Mouse (Mus musculus): ENCODE measurements around the gene Lig3. TPM values are rescaled to one million over a fixed set of nuclear protein-coding genes. Genes with fewer than 3 reads are reported as not detected.

Gene Lig3
- polyA plus RNA-seq, 1 experiment from 2014 or later, result 29.9 TPM

DNA sequence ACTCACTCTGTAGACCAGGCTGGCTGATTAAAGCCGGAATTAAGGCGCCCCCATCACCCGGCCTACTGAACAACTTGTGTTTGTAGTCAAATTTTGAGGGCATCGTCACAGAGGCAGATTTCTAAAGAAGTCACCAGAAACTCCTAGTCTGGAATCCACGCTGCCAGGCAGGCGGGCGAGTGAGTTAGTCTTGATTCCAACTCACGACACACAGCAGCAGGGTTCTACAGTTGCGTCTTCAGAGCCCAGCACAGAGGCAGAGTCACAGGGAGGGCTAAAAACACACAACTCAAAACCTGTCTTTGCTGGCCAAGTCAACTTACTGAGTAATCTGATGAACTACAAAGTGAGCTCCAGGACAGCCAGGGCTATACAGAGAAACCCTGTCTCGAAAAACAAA, 71.6 kb downstream of the Lig3 start:
- WGBS, result 86% methylated on average over 10 of the region's 10 CpGs
- no peak for ATAC-seq (ENCODE audit: low FRiP score)
- Histone ChIP-seq H3K27ac (no peak overlapping the region), H3K4me2 (no peak overlapping the region), H3K36me3 (no peaks in the 10 kb centered on the region), H3K9ac (no peak overlapping the region), H3K9me3 (no peaks in the 10 kb centered on the region), H3K4me1 (replicated peaks) (peaks cover 23% of the 10 kb centered on the region), H3K27me3 (no peaks in the 10 kb centered on the region), H3K4me3 (no peak overlapping the region)

DNA sequence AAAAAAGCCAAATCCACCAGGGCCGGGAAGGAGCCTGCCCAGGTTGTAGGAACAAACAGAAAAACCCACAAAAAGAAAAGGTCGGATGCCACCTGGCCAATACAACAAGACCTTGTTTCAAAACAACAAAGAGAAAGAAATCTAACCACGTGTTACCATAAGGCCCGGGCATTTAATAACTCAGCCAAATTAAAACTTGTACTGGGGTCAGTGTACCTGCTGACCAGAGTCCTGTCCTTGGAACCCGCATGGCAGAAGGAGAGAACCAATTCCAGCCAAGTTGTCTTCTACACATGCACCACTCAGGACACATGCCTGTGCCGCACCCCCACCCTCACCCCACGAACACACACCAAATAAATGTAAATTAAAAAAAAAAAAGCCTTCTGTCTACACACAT, 72.0 kb downstream of the Lig3 start:
- 94% methylated on average over 7 of the region's 7 CpGs for WGBS
- no peaks in the 10 kb centered on the region for H3K9me3 ChIP-seq
- no peak for ATAC-seq (ENCODE audit: low FRiP score)

More for the DNA sequence above, 72.0 kb downstream of the Lig3 start:
- no peak overlapping the region for H3K27ac ChIP-seq
- no peak overlapping the region for H3K4me3 ChIP-seq
- H3K36me3 ChIP-seq, result no peaks in the 10 kb centered on the region
- H3K9ac ChIP-seq, result no peak overlapping the region
- H3K27me3 ChIP-seq, result no peaks in the 10 kb centered on the region
- H3K4me2 ChIP-seq, result no peak overlapping the region
- peaks cover 23% of the 10 kb centered on the region for H3K4me1 ChIP-seq (replicated peaks)

Other genes with a start within 250 kb of the Lig3 start
- 0.32 and 0.35 TPM in 2 replicates for gene Cct6b, start 16.8 kb upstream of the Lig3 start, polyA plus RNA-seq (2015; fragmentation: Nextera tagmentation; extraction: Ambion mirVana)
- 29.6 and 31.0 TPM in 2 replicates for gene Zfp830, start 16.8 kb upstream of the Lig3 start, polyA plus RNA-seq (2015; fragmentation: Nextera tagmentation; extraction: Ambion mirVana)
- 4.7 and 5.6 TPM in 2 replicates for gene Rffl, start 90.1 kb downstream of the Lig3 start, polyA plus RNA-seq (2015; fragmentation: Nextera tagmentation; extraction: Ambion mirVana)
- gene Rad51d, start 109.5 kb downstream of the Lig3 start, polyA plus RNA-seq (2015; fragmentation: Nextera tagmentation; extraction: Ambion mirVana), result 12.3 and 13.4 TPM in 2 replicates
- 0.71 and 0.80 TPM in 2 replicates for gene Fndc8, start 111.0 kb downstream of the Lig3 start, polyA plus RNA-seq (2015; fragmentation: Nextera tagmentation; extraction: Ambion mirVana)
- gene Nle1, start 127.3 kb downstream of the Lig3 start, polyA plus RNA-seq (2015; fragmentation: Nextera tagmentation; extraction: Ambion mirVana), result 27.3 and 35.3 TPM in 2 replicates
- 1.2 and 1.3 TPM in 2 replicates for gene Unc45b, start 129.4 kb downstream of the Lig3 start, polyA plus RNA-seq (2015; fragmentation: Nextera tagmentation; extraction: Ambion mirVana)
- gene Slfn5, start 170.2 kb downstream of the Lig3 start, polyA plus RNA-seq (2015; fragmentation: Nextera tagmentation; extraction: Ambion mirVana), result 1.00 and 1.0 TPM in 2 replicates
- 2.7 and 2.8 TPM in 2 replicates for gene Slfn9, start 210.7 kb downstream of the Lig3 start, polyA plus RNA-seq (2015; fragmentation: Nextera tagmentation; extraction: Ambion mirVana)
- gene Slfn8, start 239.7 kb downstream of the Lig3 start, polyA plus RNA-seq (2015; fragmentation: Nextera tagmentation; extraction: Ambion mirVana), result 0.10 and 0.35 TPM in 2 replicates

Data from hindbrain, embryonic 13.5 days (tissue).